Mouse (Mus musculus): Measurements from ENCODE around the gene Ppp5c. TPM values are rescaled to one million over a fixed set of nuclear protein-coding genes. Genes with fewer than 3 reads are reported as not detected.

Gene Ppp5c
- polyA plus RNA-seq, 1 experiment from 2014 or later = 112 TPM

DNA sequence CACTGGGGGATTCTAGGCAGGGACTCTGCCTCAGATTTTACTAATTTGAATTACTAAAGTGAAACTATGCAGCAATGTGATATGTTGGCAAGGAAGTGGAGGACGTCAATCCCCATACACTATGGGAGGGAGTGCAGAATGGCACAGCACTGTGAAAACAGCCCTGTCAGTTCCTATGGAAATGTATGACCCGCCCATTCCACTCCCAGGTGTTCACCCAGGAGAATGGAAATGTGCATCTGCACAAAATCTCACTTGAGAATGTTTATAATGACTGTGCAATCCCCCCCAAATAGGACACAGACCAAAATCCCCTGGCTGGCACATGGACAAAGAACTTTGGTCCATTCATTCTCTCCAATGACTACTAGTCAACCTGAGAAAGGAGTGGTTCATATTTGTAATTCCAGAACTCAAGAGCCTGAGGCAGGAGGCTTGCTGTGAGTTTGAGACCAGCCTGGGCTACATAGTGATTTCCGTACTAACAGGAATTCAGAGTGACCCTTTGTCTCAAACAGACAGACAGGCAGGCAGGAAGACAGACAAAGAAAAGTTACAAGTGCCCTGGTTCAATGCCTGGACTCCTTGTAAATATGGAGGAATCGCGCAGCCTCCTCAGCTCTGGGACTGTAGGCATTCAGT, 19.4 kb upstream of the Ppp5c start:
- H3K27me3 ChIP-seq (ENCODE audit: control insufficient read depth, insufficient read depth, low read length) = no peaks in the 10 kb centered on the region
- H3K9me3 ChIP-seq (ENCODE audit: control insufficient read depth, low read length) = no peaks in the 10 kb centered on the region
- no peak for ATAC-seq (ENCODE audit: low FRiP score, low TSS enrichment)
- H3K4me1 ChIP-seq (ENCODE audit: control insufficient read depth, insufficient read depth, low read length) = no peaks in the 10 kb centered on the region
- H3K4me3 ChIP-seq (replicated peaks; ENCODE audit: low read depth, low read length) = no peak overlapping the region
- DNase-seq = no peak
- H3K27ac ChIP-seq (replicated peaks; ENCODE audit: low read depth, low read length) = no peak overlapping the region
- H3K4me2 ChIP-seq (ENCODE audit: low read length) = no peak overlapping the region
- no peaks in the 10 kb centered on the region for H3K36me3 ChIP-seq (ENCODE audit: control insufficient read depth, insufficient read depth, low read length)
- 88% methylated on average over 5 of the region's 5 CpGs for WGBS
- no peak overlapping the region for H3K9ac ChIP-seq (replicated peaks; ENCODE audit: low read length)

DNA sequence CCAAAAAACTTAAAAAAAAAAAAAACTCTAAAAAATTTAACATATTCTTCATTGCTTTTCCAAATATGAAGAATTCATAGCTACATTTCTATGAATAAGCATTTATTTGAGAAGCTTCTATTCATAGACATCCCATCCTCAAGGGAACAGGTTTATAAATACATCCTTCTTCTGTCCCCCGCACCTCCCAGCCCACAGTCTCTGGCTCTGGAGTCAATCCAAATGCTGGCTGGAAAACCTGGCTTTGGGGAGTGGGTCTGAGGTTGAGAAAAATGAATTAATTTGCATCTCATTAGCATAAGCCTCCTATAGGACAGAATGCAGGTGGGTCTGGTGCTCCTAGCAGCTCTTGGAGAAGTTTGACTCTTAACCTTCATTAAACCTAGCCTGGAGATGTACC, 18.0 kb upstream of the Ppp5c start:
- WGBS = 68% methylated on average over 1 of the region's 1 CpGs
- Histone ChIP-seq H3K27ac (replicated peaks; ENCODE audit: low read depth, low read length) (no peak overlapping the region), H3K4me2 (ENCODE audit: low read length) (no peak overlapping the region), H3K36me3 (ENCODE audit: control insufficient read depth, insufficient read depth, low read length) (no peaks in the 10 kb centered on the region), H3K4me3 (replicated peaks; ENCODE audit: low read depth, low read length) (no peak overlapping the region), H3K27me3 (ENCODE audit: control insufficient read depth, insufficient read depth, low read length) (no peaks in the 10 kb centered on the region), H3K9me3 (ENCODE audit: control insufficient read depth, low read length) (no peaks in the 10 kb centered on the region), H3K9ac (replicated peaks; ENCODE audit: low read length) (no peak overlapping the region), H3K4me1 (ENCODE audit: control insufficient read depth, insufficient read depth, low read length) (no peaks in the 10 kb centered on the region)
- DNase-seq = peak; percentile 25
- ATAC-seq (ENCODE audit: low FRiP score, low TSS enrichment) = no peak

DNA sequence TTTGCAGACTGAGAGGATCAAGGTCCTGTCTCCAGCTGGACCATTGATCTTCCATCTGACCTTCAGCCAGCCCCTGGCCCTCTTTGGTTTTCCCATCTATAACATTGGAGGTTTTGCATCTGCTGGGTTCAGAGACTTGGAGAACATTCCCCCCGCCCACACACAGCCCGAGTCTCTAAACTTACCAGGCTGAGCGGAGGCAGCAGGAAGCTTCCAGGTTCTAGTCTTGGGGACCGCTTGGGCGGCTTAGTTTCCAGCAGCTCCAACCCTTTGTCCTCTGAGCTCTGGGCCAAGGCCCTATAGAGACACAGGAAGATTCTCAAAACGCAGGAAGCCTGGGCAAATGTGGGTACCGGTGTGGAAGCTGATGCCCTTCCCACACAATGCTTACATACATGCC, 11.6 kb upstream of the Ppp5c start:
- Histone ChIP-seq H3K9me3 (ENCODE audit: control insufficient read depth, low read length) (no peaks in the 10 kb centered on the region), H3K4me2 (ENCODE audit: low read length) (no peak overlapping the region), H3K4me1 (ENCODE audit: control insufficient read depth, insufficient read depth, low read length) (no peaks in the 10 kb centered on the region), H3K4me3 (replicated peaks; ENCODE audit: low read depth, low read length) (no peak overlapping the region), H3K27me3 (ENCODE audit: control insufficient read depth, insufficient read depth, low read length) (no peaks in the 10 kb centered on the region), H3K36me3 (ENCODE audit: control insufficient read depth, insufficient read depth, low read length) (no peaks in the 10 kb centered on the region), H3K9ac (replicated peaks; ENCODE audit: low read length) (no peak overlapping the region), H3K27ac (replicated peaks; ENCODE audit: low read depth, low read length) (no peak overlapping the region)
- no peak for DNase-seq
- 96% methylated on average over 7 of the region's 7 CpGs for WGBS
- ATAC-seq (ENCODE audit: low FRiP score, low TSS enrichment) = no peak

DNA sequence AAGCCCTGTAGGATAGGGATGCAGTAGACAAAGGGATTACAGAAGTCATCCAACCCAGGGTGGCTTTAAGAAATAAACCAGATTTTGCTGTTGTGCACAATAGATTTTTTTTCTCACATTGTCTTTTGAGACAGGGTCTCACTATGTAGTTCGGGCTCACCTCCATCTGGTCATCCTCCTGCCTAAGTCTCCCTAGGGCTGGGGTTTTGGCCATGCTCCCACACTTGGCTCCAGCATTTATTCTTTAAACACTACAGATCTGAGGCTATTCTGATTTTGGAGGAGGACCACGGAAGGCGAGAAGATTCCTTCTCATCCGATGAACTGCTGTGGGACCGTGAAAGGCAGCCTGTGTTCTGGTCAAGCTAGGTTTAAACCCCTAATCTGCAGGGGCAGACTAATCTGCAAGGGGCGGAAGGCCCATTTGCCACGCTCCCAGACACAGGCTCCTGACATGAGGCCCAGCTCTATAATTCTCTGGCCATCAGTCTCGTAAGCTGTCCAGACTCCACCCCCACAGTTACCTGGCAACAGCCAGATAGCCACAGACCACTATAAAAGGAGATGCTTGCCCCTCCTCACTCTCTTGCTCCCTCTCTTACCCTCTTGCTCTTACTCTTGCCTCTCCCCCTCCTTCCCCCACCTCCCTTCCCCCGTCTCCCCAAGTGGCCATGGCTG, 10.4 kb upstream of the Ppp5c start:
- H3K27me3 ChIP-seq (ENCODE audit: control insufficient read depth, insufficient read depth, low read length) = no peaks in the 10 kb centered on the region
- H3K27ac ChIP-seq (replicated peaks; ENCODE audit: low read depth, low read length) = no peak overlapping the region
- ATAC-seq (ENCODE audit: low FRiP score, low TSS enrichment) (no peak), DNase-seq (peak; percentile 39)
- no peaks in the 10 kb centered on the region for H3K9me3 ChIP-seq (ENCODE audit: control insufficient read depth, low read length)
- H3K4me1 ChIP-seq (ENCODE audit: control insufficient read depth, insufficient read depth, low read length) = no peaks in the 10 kb centered on the region
- H3K4me2 ChIP-seq (ENCODE audit: low read length) = no peak overlapping the region
- no peak overlapping the region for H3K9ac ChIP-seq (replicated peaks; ENCODE audit: low read length)
- H3K36me3 ChIP-seq (ENCODE audit: control insufficient read depth, insufficient read depth, low read length) = no peaks in the 10 kb centered on the region
- 16% methylated on average over 9 of the region's 9 CpGs for WGBS
- no peak overlapping the region for H3K4me3 ChIP-seq (replicated peaks; ENCODE audit: low read depth, low read length)

DNA sequence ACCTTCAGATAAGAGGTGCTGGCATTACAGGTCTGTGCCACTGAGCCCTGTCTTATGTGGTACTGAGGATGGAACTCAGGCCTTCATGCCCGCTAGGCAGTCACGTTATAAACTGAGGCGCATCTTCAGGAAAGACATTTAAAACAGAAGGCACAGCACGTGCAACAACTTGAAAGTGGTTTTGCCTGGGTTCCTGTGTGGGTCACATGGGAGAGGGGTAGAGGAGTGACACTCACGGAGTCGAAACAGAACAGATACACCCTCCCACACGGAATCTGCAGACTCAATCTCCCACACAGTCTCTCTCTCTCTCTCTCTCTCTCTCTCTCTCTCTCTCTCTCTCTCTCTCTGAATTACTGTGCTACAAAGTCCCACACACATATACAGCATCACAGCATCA, 2.5 kb upstream of the Ppp5c start:
- DNase-seq (no peak), ATAC-seq (ENCODE audit: low FRiP score, low TSS enrichment) (no peak)
- H3K4me3 ChIP-seq (replicated peaks; ENCODE audit: low read depth, low read length) = no peak overlapping the region
- no peak overlapping the region for H3K9ac ChIP-seq (replicated peaks; ENCODE audit: low read length)
- H3K27me3 ChIP-seq (ENCODE audit: control insufficient read depth, insufficient read depth, low read length) = no peaks in the 10 kb centered on the region
- no peaks in the 10 kb centered on the region for H3K36me3 ChIP-seq (ENCODE audit: control insufficient read depth, insufficient read depth, low read length)
- WGBS = 79% methylated on average over 7 of the region's 7 CpGs
- H3K27ac ChIP-seq (replicated peaks; ENCODE audit: low read depth, low read length) = no peak overlapping the region
- no peak overlapping the region for H3K4me2 ChIP-seq (ENCODE audit: low read length)
- peaks cover 9% of the 10 kb centered on the region for H3K4me1 ChIP-seq (ENCODE audit: control insufficient read depth, insufficient read depth, low read length)
- H3K9me3 ChIP-seq (ENCODE audit: control insufficient read depth, low read length) = no peaks in the 10 kb centered on the region

DNA sequence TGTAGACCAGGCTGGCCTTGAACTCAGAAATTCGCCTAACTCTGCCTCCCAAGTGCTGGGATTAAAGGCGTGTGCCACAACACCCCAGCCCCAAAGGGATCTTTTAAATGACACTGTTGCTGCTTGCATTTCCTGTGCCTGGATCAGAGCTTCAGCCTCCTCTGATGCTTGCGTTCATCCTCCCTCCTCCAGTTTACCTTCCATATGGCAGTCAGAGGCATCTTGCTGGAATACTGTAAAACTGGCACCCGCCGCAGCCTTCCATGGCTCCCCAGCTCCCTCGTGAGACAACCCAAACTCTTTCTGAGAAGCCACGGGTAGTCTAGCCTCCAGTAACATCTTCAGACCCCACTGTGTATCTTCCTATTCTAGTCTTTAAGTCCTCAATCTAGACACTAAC, 1.2 kb upstream of the Ppp5c start:
- H3K27me3 ChIP-seq (ENCODE audit: control insufficient read depth, insufficient read depth, low read length) = no peaks in the 10 kb centered on the region
- no peak overlapping the region for H3K9ac ChIP-seq (replicated peaks; ENCODE audit: low read length)
- H3K9me3 ChIP-seq (ENCODE audit: control insufficient read depth, low read length) = no peaks in the 10 kb centered on the region
- no peak overlapping the region for H3K27ac ChIP-seq (replicated peaks; ENCODE audit: low read depth, low read length)
- peaks cover 9% of the 10 kb centered on the region for H3K4me1 ChIP-seq (ENCODE audit: control insufficient read depth, insufficient read depth, low read length)
- H3K36me3 ChIP-seq (ENCODE audit: control insufficient read depth, insufficient read depth, low read length) = peaks cover 3% of the 10 kb centered on the region; the same call in 1 of the 2 replicates
- DNase-seq (no peak), ATAC-seq (ENCODE audit: low FRiP score, low TSS enrichment) (no peak)
- 79% methylated on average over 7 of the region's 7 CpGs for WGBS
- H3K4me3 ChIP-seq (replicated peaks; ENCODE audit: low read depth, low read length) = no peak overlapping the region
- H3K4me2 ChIP-seq (ENCODE audit: low read length) = no peak overlapping the region

DNA sequence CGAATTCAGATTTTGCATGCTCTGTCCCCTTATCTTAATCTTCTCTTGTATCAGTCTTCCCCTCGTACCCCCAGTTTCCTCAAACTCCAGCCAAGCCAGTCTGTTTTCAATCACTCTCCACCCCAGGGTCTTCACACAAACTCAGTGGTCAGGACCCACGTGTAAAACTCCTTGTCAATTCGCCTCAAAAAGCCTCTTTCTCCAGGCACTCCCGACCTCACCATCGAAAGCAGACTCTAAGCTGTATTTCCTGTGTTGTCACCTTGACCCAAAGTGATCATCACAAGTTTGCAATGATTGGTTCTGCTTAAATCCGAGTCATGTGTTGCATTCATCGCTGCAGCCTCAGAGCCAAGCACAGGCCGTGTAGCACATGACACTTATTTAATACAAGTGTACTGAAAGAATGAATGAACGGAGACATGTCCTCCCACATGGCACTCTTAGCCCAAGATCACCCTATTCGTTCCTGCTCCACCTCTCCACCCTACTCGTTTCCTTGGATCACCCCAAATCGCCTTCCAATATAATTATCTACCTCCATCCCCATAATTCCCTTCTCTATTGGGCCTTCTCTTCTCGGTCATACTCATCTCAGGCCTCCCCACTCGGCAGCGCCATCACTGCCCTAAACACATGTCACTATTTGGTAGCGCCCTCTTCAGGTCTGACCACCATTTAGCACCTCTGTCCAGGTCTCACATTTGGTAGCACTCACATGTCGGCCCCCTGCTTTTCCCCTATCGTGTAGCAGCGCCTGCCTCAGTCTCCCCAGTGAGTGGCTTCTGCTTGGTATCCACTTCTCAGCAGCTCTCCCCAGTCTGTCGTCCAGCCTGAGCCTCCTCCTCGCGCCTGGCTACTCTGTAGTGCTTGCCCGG, 775 bp downstream of the Ppp5c start:
- no peaks in the 10 kb centered on the region for H3K27me3 ChIP-seq (ENCODE audit: control insufficient read depth, insufficient read depth, low read length)
- peaks cover 23% of the 10 kb centered on the region for H3K36me3 ChIP-seq (ENCODE audit: control insufficient read depth, insufficient read depth, low read length)
- peak; percentile 77 for DNase-seq
- H3K4me1 ChIP-seq (ENCODE audit: control insufficient read depth, insufficient read depth, low read length) = peaks cover 9% of the 10 kb centered on the region
- peak; percentile 67; the same call in 1 of the 2 replicates for ATAC-seq (ENCODE audit: low FRiP score, low TSS enrichment)
- peak overlapping the region; percentile 84 for H3K4me3 ChIP-seq (replicated peaks; ENCODE audit: low read depth, low read length)
- peak overlapping the region; percentile 72 for H3K9ac ChIP-seq (replicated peaks; ENCODE audit: low read length)
- peak overlapping the region; percentile 59 for H3K4me2 ChIP-seq (ENCODE audit: low read length)
- 0 out of 2 replicates have a peak overlapping the region, but pooled peaks have one; percentile 60 for H3K27ac ChIP-seq (replicated peaks; ENCODE audit: low read depth, low read length)
- H3K9me3 ChIP-seq (ENCODE audit: control insufficient read depth, low read length) = no peaks in the 10 kb centered on the region
- 11% methylated on average over 24 of the region's 24 CpGs for WGBS

DNA sequence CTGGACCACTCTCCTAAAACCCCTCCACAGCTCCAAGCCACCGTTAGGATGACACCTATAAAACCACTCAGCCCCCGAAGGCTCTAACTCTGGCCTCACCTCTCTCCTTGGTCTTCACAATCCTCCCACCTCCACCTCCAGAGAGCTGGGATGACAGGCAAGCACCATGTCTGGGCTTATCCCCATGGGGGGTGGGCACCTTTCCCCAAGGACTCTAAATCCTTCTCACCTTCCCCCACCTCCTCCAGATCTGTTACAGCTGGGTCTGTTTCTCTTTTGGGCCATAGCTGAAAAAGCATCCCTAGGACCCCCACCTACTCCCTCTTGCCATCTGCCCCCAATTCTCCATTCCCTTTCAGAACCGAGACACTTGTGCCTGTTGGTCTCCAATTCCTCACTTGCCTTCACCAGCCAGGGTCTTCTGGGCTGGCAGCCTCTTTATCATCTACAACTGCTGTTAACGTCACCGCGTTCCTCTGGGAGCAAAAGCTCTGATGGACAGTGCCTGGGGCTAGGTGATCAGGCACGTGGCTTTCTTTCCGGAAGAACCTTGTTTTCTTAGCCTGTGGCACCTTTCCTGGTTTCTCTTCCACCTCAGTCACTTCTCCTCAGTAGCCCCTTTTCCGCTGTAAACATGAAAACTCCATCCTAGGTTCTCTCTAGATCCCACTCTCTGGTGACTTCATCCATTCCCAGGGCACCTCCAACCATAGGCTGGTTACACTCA, 1.7 kb downstream of the Ppp5c start:
- WGBS = 85% methylated on average over 9 of the region's 9 CpGs
- Histone ChIP-seq H3K9ac (replicated peaks; ENCODE audit: low read length) (no peak overlapping the region; the same call in 1 of the 2 replicates), H3K27ac (replicated peaks; ENCODE audit: low read depth, low read length) (no peak overlapping the region), H3K4me3 (replicated peaks; ENCODE audit: low read depth, low read length) (peak overlapping the region; percentile 84), H3K4me2 (ENCODE audit: low read length) (peak overlapping the region; percentile 59), H3K27me3 (ENCODE audit: control insufficient read depth, insufficient read depth, low read length) (no peaks in the 10 kb centered on the region), H3K9me3 (ENCODE audit: control insufficient read depth, low read length) (no peaks in the 10 kb centered on the region), H3K36me3 (ENCODE audit: control insufficient read depth, insufficient read depth, low read length) (peaks cover 32% of the 10 kb centered on the region), H3K4me1 (ENCODE audit: control insufficient read depth, insufficient read depth, low read length) (peaks cover 9% of the 10 kb centered on the region)
- ATAC-seq (ENCODE audit: low FRiP score, low TSS enrichment) (no peak), DNase-seq (no peak)

Measured in midbrain, embryonic 14.5 days (tissue).